Mouse (Mus musculus) brain, embryonic 18.5 days (tissue): ENCODE data around the gene Abhd17c.
"Not testable (repeated sequence)": the region's sequence is repeated elsewhere in the genome, so short reads cannot be mapped to it uniquely, and the experiment has no call there.

Experiments
- DNase-seq: peaks from one replicate; pipeline ENCODE4 v3.0.0-alpha.2; 2012; ENCODE audit warnings: low read depth, low spot score

The Abhd17c gene

DNA sequence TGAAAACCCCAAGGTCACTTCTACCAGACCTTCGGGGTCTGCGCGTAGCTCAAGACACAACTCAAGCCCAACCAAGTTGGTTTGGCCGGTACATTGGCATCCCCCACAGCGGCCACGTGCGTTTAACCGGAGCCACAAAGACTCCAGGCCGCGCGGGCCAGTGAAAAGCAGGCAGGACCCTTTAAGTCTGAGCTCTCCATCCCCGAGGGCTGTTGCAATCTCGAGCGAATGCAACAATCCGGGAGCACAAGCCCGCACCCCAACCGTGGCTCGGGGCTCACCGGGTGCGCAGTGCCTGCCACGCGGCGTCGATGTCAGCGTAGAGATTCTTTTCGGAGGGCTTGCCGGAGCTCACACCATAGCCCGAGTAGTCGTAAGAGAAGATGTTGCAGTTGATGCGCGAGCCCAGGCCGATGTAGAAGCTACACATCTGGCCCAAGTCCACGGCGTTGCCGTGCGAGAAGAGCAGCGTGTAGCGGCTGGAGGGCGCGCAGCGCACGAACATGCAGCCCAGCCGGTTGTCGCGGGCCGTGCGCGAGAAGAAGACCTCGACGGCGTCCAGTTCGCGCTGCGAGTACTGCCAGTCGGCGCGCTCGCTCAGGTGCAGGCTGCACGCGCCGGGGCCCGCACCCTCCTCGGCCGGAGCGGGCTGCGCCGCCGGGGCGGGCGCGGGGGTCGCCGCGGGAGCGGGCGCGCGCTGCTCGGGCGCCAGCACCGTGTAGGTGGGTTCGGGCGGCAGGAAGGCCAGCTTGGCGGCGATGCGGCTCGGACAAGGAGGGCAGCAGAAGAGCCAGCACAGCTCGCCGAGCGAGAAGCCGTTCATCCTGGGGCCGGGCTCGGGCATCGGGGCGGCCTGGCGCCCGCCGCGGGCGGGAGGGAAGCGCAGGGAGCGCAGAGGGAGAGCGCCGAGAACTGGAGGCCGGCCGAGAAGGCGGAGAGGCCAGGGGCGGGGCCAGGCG is at the start of gene Abhd17c:
Abhd17c (minus strand) TSS at position 893 of the 959 bp plus-strand sequence.
- no peak for DNase-seq

DNA sequence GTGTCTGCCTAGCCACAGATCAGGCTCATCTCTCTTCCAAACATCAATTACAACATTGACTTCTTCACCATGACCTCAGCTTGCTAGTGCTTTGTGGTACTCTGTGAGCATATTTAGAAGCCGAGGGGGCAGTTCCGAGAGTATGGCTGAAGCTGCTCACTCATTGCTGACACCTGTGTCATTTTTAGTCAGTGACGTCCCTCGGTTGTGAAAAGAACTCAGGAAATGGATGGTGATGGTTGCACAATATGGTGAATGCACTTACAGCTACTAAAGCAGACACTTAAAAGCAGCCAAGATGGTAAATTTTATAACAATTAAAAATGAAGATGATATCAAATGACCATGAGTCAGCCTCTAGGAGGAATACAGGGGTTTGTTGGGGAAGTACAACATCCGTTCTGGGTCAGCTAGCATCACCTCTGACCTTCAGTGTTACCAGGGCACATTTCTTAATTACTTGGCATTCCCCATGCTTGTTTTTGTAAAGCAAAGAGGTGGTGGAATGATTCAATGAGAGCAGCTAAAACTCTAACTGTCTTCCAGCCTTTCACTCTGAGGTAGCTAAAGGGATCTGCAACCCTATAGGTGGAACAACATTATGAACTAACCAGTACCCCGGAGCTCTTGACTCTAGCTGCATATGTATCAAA is 45.6 kb upstream of the Abhd17c start:
- no peak for DNase-seq

DNA sequence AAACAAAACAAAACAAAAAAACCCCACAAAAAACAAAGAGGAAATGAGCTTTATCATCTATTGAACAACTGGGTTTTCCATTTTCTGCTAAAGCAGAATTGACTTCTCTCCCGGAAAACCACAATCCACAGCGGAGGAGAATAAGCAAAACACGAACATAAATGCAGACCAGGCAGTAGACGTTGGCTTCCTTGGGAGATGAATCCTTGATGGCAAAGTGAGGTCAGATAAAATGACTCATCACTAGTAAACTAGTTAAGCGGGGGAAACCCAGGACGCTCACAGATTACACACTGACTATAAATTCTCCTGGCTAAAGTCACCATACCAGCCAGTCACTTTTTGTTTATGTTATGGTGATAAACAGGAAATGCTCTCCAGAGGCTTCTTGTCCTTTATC is 44.5 kb upstream of the Abhd17c start:
- no peak for DNase-seq

DNA sequence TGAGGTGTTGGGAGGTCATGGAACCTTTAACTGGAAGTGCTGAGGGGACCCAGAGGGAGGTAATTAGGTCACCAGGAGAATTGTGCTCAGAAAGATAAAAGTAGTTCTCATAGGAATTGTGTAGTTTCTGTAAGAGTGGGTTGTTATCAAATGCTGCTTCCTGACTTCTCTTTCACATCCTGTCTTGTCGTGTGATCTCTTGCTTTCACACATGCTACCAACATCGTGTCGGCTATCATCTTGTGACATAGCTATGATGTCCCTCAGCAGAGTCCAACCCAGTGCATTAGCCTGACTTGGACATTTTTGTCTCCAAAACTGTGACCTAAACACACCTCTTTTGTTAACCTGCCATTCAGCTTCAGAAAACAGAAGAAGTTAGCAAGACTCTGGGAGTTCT is 40.6 kb upstream of the Abhd17c start:
- DNase-seq, result no peak

DNA sequence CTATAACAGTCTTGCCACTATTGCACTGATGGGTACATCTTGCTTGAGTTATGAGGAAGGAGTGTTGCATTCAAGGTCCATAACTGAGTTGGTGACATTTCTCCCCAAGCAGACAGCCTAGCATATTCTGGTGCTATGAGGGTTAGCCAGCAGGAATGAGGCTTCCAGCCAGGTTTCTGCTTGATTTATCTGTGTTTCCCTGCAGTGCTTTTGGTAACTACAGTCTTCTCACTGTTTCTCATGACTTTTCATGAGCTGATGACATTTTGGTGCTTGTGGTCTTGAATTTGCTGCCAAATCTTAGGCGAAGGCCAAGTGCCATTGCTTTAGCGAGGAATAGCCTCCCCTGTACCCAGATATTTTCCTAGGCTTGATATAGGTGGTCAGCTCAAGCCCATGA is 39.8 kb upstream of the Abhd17c start:
- no peak for DNase-seq

DNA sequence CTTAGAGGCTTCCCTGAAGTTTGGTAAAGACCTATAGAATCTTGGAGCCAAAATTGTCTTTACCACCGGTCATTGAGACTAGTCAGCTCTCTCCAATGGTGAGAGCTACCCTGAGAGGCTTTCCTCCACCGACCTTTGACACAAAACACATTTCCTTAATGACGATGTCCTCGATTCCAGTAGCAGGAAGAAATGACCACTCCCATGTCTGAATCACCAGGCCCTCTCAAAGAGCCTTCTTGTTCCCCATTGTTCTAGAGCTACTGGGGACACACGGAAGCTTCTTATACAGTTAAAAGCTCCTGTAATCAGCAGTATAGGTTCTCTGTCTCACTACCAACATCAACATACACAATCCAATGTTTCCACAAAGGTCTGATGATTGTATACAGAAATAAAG is 36.5 kb upstream of the Abhd17c start:
- DNase-seq, result no peak

DNA sequence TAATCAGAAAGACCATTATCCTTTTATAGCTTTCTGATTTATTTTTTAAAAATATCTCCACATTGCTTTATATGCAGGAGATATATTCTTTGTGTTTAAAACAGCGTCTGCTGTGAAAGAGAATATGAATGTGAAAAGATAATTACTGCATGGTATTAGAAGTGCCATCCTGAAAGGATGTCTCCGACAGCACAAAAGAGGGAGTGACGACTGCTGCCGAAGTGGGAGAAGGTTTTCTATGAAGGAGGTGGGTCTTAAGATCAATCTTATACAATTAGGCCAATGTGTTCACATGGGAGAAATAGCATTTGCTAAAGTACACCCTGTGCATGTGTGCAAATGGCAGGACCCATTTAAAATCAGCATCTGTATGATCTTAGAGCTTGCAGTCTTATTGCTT is 33.5 kb upstream of the Abhd17c start:
- DNase-seq, result no peak

DNA sequence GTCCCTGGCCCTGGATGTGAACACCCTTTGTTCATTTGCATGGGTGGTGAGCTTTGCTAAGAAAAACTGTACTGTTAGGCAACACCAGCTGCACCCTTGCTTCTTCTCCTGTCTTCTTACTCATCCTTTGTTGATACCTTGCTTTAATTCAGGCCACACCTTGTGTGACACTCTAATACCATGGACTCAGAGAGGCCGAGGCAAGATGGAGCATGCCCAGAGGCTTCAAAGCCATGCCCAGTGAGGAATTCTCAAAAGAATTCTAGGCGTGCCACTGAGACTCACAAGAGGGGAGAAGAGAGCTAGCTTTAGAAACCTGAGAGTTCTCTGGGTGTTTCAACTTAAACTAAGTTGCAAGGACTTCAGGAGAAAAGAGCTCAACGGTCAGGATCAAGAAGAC is 33.0 kb upstream of the Abhd17c start:
- no peak for DNase-seq

DNA sequence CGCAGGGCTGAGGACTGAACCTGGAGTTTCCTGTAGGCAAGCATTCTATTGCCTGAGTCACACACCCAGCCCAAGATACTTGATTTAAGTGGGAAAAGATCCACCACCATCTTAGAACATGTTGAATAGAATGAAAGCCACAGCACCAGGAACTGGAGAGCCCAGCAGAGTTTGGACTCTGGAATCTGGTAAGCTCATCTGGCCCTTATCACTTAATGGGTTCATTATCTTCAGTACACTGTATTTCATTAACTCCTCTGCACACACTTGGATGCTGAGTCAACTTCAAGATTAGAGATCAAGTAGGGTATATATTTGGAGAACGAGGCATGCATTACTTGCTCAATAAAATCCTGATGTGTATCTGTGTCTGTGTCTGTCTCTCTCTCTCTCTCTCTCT is 27.1 kb upstream of the Abhd17c start:
- DNase-seq, result not testable (repeated sequence)

DNA sequence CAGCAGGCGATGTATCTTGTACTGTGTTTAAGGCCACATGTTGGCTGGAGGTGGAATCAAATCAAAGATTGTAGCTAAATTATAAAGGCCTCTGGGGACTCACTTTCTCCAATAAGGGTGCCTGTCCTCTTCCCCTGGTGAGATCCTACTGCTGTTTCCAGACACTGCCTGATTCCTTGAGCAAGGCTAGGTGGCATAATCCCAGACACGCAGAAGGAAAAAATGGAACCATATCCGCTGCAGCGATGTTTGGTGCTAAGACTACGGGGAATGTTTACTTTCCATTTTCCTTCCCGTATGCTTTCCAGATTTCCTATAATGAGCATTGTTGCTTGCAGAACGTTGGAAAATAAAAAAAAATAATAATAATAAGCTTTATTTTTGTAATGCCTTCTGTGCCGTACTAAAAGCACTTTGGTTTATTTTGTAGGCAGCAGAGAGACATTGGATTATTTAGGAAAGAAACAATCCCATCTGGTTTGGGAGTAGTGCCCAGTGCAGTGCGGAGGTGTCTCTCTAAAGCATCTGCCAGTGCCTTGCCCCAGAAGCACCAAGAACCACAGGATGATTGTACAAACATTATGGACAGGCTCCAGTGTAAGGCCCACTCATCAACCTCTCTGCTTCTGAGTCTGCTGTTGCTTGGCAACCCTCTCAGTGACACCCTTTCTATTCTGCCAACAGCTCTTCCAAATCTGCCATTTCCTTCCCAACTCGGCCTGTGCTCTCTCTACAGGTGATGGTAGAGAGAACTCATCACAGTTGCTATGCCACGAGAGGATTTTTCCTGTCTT is 23.2 kb upstream of the Abhd17c start:
- DNase-seq, result no peak

DNA sequence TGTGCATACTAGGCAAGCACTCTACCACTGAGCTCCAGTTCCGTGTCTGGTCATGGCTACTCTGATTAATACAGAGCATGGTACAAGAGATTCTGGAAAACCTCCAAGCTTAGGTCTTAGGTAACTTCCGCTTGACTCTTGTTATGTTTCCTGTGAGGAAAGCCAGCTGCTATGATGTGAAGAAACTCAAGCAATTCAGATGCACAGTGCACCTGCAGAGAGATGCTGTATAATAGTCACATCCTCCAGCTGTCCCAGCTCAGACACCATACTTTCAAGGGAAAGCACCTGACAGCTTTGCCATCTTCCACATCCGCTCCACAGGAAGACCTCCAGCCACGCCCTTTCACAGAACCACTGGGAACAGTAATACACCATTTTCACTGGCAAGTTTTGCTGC is 21.7 kb upstream of the Abhd17c start:
- DNase-seq, result no peak

DNA sequence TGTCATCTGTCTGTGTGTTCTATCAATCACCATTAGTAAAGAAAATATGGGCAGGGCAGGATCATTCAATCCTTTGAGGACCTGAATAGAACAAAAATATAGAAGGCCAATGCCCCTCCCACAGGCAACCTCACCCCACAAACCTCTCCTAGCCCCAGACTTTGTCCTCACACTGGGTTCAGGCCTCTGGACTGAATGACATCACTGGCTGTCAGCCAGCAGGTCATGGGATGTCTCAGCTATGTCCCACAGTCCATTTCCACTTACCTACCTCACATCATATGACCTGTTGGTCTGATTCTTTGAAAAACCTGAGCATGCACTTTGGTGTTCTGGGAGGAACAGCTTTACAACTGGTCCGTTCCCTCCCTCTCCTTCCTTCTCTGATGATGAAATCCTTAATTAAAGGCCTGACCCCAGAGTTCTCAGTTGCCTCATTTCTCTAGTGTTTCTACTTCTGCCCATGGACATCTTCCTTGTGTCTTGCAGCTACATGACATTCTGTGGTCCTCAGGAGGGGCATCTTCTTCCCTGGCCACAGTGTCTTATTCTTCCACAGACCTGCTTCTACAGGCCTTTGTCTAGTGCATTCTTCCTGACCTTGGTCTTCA is 19.6 kb upstream of the Abhd17c start:
- DNase-seq, result no peak

DNA sequence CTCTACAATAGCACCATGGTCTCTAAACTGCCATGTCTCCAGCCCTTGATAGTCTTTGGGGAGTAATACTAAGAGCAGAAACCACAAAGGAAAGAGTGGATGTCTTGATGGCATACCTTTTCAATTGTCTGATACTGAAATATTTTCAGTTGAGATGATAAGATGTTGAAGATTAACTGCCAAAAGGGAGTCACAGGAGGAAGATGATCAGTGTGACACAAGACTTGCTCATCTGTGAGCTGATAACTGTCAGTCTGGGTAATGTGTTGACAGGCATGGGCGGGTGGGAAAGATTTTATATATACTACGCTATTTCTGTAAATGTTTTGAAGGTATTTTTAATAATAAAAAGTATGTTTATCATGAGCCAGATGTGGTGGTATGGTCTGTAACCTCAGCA is 16.7 kb upstream of the Abhd17c start:
- no peak for DNase-seq

DNA sequence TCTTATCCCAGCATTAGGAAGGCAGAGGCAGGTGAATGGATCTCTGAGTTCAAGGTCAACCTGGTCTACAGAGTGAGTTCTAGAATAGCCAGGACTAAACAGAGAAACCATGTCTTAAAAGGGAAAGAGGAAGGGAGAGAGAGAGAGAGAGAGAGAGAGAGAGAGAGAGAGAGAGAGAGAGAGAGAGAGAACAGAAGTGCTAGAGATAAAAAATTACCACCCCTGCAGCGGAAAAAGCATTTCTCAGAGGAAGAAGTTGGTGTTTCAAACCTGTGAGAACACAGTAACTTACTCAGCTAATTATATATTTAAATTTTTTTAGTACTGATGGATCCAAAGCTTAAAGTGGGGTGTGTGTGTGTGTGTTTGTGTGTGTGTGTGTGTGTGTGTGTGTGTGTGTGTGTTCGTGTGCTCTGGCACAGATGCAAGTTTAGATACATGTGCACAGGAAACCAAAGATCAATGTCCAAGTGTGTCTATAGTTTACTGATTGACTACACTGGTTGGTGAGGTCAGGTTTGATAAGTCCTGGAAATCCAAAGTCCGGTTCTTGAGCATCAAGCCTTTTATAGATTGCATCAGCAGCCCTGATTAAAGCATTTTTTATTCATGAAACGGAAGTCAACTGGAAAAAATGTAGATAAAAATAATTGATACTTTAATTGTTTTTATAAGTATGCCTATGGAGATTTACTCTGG is 15.2 kb upstream of the Abhd17c start:
- DNase-seq, result no peak

DNA sequence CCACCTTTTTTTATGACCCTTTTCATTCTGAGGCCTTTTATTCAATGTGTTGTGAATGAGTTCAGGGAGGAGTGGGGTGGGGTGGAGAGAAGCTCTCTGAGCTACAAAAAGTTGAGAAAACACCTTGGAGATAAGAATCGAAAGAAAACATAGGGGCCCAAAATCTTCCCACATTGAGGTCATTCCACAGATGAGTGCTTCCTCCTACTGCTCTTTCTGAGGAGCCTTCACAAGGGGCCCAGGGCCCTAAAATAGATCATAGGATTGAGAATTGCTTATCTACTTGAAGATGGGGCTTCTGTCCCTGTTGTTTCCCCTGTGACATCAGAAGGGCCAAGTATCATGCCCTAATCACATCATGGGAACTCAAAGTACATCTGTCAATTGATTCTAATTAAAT is 14.3 kb upstream of the Abhd17c start:
- DNase-seq, result no peak

DNA sequence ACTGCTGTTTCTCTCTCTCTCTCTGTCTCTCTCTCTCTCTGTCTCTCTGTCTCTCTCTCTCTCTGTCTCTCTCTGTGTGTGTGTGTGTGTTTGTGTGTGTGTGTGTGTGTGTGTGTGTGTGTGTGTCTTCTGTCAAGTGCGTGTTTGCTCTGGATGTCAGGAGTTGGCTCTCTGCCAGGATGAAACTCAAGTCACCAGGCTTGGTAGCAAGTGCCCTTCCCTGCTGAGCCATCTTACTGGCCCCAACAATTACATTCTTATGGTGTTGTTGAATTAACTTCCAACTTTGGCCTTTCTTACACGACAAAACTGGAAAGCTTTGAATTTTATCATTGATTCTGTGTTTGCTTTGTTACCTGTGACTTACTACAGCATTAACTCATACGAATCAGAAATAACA is 13.6 kb upstream of the Abhd17c start:
- no peak for DNase-seq

DNA sequence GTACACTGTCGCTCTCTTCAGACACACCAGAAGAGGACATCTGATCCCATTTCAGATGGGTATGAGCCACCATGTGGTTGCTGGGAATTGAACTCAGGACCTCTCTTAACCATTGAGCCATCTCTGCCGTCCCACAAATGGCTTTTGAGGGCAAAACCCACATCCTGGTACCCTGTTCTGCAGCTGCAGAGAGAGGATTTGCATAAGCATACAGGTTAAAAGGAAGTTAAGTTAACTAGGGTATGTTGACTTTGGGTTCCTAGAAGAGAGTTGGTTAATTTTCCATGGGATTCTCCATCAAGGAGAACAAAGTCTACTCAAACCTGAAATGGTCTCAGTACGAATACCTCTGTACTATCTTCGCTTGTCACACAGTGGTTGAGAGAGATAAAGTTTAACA is 13.2 kb upstream of the Abhd17c start:
- no peak for DNase-seq

DNA sequence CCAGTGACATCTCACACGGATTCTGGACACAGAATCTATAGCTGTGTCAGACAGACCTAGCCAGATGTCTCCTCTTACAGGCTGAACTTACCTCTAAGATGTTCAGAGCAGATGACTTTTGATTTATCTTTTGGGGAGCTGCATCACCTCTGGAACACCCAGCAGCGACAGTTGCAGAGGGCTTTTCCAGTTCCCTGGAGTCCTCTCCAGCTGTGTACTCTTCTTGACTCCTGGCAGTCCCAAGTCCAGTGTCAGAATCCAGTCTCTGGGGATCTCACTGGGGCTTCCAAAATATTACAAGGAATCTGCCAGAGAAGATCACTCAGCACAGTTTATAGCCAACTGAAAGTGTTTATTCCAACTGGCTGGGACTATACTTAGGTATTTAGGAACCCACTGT is 12.7 kb upstream of the Abhd17c start:
- no peak for DNase-seq

DNA sequence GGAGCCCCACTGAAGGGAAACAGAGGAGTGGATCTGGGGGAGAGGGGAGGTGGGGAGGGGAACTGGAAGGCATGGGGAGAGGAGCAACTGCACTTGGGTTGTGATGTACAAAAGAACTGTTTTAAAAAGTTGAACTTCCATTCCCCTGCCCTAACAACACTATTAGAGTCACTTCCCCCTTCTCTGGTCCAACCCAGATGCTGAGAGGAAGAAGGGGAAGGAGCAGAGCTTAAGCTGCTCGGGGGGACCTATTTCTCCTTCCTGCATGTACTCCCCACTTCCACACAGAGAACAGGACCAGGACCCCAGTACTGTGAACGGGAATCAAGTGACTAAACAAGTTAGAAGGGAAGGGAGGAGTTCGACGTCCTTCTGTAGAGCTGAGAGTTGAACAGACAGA is 11.9 kb upstream of the Abhd17c start:
- no peak for DNase-seq

DNA sequence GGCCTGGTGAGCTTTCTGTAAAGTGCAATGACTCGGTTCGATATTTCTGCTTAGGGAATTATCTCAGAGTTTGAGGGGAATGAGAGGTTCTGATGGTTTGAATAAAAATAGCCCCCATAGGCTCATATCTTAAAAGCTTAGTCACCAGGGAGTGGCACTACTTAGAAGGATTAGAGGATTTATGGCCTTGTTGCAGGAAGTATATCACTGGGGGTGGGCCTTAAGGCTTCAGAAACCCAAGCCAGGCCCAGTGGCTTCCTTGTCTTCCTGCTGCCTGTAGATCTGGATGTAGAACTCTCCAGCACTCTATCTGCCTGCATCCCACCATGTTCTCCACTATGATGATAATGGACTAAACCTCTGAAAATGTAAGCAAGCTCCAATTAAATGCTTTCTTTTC is 7.7 kb upstream of the Abhd17c start:
- no peak for DNase-seq

DNA sequence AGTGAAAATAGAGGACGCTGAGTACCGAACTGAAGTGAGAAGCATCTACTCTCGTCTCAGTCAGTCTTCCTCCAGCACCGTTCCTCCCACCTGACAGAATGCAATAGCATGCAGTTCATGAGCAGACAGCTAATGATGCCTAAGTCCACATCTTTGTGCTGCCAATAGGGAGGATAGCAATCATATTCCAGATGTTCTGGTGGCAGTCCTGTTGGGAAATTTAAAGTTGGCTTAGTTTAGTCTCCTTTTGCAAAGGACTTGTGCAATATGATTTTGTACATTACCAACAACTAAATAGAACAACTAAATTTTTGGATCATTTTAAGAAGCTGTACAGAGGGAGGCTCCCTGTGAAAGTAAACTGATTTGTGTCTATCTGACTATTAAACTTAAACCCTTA is 2.1 kb upstream of the Abhd17c start:
- no peak for DNase-seq
